Mouse (Mus musculus): ENCODE results near the gene Pip4k2a. TPM values are rescaled to one million over a fixed set of nuclear protein-coding genes. Genes with fewer than 3 reads are reported as not detected.

The Pip4k2a gene
- polyA plus RNA-seq, 1 experiment from 2014 or later = 10.7 TPM

GRCm38 (mm10) chr2:18930318-18931060 lies 67.4 kb downstream of the Pip4k2a start:
- Histone ChIP-seq H3K9ac (no peak overlapping the region), H3K9me3 (no peaks in the 10 kb centered on the region), H3K27ac (no peak overlapping the region), H3K27me3 (replicated peaks) (no peaks in the 10 kb centered on the region), H3K4me1 (peaks cover 7% of the 10 kb centered on the region), H3K4me3 (no peak overlapping the region), H3K4me2 (no peak overlapping the region), H3K36me3 (replicated peaks) (no peaks in the 10 kb centered on the region)
- no peak for ATAC-seq (replicated peaks)
- WGBS = 83% methylated on average over 13 of the region's 13 CpGs

DNA sequence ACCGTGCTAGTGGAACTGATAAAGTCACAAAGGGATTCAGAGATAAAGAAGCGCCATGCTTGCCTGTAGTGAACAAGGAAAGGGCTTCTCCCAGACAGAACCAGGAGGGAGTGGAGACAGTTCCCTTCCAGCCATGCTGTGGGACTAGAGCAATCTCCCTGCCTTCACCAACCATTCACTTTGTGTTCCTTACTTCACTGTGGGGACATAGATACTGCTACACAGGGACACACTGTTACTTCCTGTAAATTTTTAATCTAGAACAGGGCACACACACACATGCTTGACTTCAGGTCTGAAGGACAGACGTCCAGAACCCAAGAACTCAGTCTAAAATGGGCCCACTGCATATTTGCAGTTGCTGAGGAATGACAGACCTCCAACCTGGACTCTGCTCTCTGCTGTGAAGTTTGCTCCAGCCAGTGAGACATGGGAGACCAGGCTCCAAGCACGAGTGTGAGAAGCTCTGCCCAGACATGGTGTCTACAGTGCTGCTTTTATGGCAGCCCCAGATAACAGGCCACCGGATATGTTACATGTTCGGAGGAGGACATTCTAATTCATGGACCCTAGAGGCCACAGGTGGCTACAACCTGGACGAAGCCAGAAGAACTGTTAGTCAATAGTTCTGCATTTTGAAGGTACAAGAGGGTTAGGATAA lies 69.2 kb downstream of the Pip4k2a start:
- Histone ChIP-seq H3K4me1 (peaks cover 6% of the 10 kb centered on the region), H3K9ac (no peak overlapping the region), H3K27ac (no peak overlapping the region), H3K4me2 (no peak overlapping the region), H3K36me3 (replicated peaks) (no peaks in the 10 kb centered on the region), H3K9me3 (no peaks in the 10 kb centered on the region), H3K27me3 (replicated peaks) (no peaks in the 10 kb centered on the region), H3K4me3 (no peak overlapping the region)
- no peak for ATAC-seq (replicated peaks)
- 86% methylated on average over 7 of the region's 7 CpGs for WGBS

DNA sequence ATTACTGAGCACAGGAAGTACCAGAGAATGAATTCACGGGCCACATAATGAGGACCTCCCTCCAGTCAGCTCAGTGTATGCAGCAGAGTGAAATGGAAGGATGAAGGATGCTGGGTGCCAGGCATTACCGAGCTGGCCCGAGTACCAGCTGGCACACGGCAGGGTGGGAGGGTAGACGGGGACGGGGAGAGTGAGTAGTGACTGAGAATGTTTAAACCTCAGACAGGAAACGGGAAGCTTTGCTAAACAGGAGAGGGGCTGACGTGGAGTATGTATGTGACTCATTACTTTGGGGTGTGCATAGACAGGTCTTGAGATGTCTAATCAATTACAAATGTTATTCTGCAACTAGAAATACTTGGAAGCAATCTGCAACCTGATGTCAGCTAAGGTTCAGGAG lies 69.7 kb downstream of the Pip4k2a start:
- ATAC-seq (replicated peaks) = no peak
- no peak overlapping the region for H3K9ac ChIP-seq
- no peaks in the 10 kb centered on the region for H3K36me3 ChIP-seq (replicated peaks)
- no peak overlapping the region for H3K4me3 ChIP-seq
- peaks cover under 1% of the 10 kb centered on the region; the same call in 1 of the 2 replicates for H3K4me1 ChIP-seq
- WGBS = 78% methylated on average over 8 of the region's 8 CpGs
- no peak overlapping the region for H3K4me2 ChIP-seq
- no peaks in the 10 kb centered on the region for H3K27me3 ChIP-seq (replicated peaks)
- H3K27ac ChIP-seq = no peak overlapping the region
- no peaks in the 10 kb centered on the region for H3K9me3 ChIP-seq

- no peak overlapping the region for H3K9ac ChIP-seq
- H3K4me2 ChIP-seq = no peak overlapping the region
- no peak for ATAC-seq (replicated peaks)
- no peaks in the 10 kb centered on the region for H3K36me3 ChIP-seq (replicated peaks)
- WGBS = 55% methylated on average over 17 of the region's 17 CpGs
- H3K4me1 ChIP-seq = no peaks in the 10 kb centered on the region; the same call in 1 of the 2 replicates
- H3K4me3 ChIP-seq = no peak overlapping the region
- no peaks in the 10 kb centered on the region for H3K9me3 ChIP-seq
- H3K27me3 ChIP-seq (replicated peaks) = no peaks in the 10 kb centered on the region
- H3K27ac ChIP-seq = no peak overlapping the region
These were observed 73.9 kb downstream of the Pip4k2a start for GRCm38 (mm10) chr2:18923806-18924595.

- no peaks in the 10 kb centered on the region for H3K36me3 ChIP-seq (replicated peaks)
- no peak overlapping the region for H3K27ac ChIP-seq
- 77% methylated on average over 9 of the region's 9 CpGs for WGBS
- H3K4me1 ChIP-seq = no peaks in the 10 kb centered on the region; the same call in 1 of the 2 replicates
- H3K4me2 ChIP-seq = no peak overlapping the region
- H3K9me3 ChIP-seq = no peaks in the 10 kb centered on the region
- H3K4me3 ChIP-seq = no peak overlapping the region
- no peak overlapping the region for H3K9ac ChIP-seq
- ATAC-seq (replicated peaks) = no peak
- no peaks in the 10 kb centered on the region for H3K27me3 ChIP-seq (replicated peaks)
These were observed 74.8 kb downstream of the Pip4k2a start for GRCm38 (mm10) chr2:18923098-18923649.

DNA sequence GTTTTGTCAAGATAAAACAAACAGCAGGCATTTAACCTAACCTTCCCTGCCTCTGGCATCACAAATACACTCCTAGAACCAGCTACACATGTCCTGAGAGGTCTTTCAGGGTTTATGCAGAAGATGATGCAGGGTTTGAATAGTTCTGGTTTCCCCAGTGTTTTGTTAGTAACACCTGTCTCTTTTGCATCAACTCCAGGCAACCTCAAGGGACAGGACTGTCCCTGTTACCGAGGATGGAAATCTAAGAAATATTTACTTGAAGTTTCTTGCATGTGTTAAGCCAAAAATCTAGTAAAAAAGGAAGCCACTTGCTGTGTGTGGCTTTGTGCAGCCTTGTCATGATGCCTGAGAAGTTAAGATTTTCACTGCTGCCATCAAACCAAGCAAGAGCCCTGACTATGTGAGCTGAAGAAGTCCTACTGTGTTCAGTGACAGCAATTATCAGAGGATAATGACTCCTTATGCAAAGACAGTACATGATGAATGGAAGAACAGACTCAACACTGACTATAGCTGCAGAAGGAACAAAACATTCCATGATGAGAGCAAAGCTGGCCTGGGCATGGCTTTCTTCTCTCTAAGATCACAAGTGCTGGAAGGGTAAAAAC lies 76.3 kb downstream of the Pip4k2a start:
- no peak for ATAC-seq (replicated peaks)

DNA sequence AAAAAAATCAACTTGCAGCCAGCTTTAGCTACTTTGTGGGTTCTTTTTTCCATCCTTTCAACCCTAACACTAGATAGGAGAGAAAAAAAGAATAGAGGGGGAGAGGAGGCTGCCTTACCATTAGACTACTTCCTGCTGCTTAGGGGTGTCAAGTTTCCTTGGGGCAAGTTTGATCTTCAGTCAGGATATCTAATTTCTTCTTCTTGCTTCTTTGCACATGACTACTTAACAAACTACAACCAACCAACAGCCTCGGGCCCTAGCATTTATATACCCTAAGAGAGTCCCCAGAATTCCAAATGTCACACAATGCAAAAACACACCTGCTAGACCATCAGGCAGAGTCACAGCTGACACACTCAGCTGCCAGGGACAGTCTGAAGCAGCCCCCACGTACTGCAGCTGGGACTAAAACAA lies 77.5 kb downstream of the Pip4k2a start:
- H3K36me3 ChIP-seq (replicated peaks) = no peaks in the 10 kb centered on the region
- H3K9me3 ChIP-seq = no peaks in the 10 kb centered on the region
- peaks cover 4% of the 10 kb centered on the region for H3K4me1 ChIP-seq
- H3K9ac ChIP-seq = no peak overlapping the region
- H3K27ac ChIP-seq = no peak overlapping the region
- no peak overlapping the region for H3K4me2 ChIP-seq
- H3K27me3 ChIP-seq (replicated peaks) = no peaks in the 10 kb centered on the region
- no peak for ATAC-seq (replicated peaks)
- H3K4me3 ChIP-seq = no peak overlapping the region
- WGBS = 48% methylated on average over 2 of the region's 2 CpGs

More for the DNA sequence above, 76.3 kb downstream of the Pip4k2a start:
- 60% methylated on average over 1 of the region's 1 CpGs for WGBS
- Histone ChIP-seq H3K4me2 (no peak overlapping the region), H3K27ac (no peak overlapping the region), H3K9me3 (no peaks in the 10 kb centered on the region), H3K9ac (no peak overlapping the region), H3K4me3 (no peak overlapping the region), H3K36me3 (replicated peaks) (no peaks in the 10 kb centered on the region), H3K27me3 (replicated peaks) (no peaks in the 10 kb centered on the region), H3K4me1 (peaks cover under 1% of the 10 kb centered on the region; the same call in 1 of the 2 replicates)

DNA sequence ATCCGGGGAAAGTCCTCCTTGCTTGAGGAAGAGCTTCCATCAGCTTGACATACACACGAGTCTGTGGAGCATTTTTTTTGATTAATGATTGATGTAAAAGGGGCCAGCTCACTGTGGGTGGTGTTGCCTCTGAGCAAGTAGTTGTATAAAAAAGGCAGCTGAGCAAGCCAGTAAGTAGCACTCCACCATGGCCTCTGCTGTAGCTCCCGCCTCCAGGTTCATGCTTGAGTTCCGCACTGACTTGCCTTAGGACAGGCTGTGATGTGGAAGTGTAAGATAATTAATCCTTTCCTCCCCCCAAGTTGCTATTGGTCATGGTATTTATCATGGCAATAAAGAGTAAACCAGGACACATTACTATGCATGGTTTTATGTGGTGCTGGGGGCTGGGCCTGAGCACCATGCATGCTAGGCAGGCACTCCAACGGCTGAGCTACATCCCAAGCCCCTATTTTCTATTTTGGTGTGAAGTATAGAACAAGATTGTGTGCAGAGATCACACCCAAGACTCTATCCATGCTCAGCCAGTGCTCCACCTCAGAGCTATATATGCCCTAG lies 78.0 kb downstream of the Pip4k2a start:
- Histone ChIP-seq H3K9me3 (no peaks in the 10 kb centered on the region), H3K4me3 (no peak overlapping the region), H3K36me3 (replicated peaks) (no peaks in the 10 kb centered on the region), H3K4me2 (no peak overlapping the region), H3K9ac (no peak overlapping the region), H3K4me1 (peaks cover 4% of the 10 kb centered on the region), H3K27me3 (replicated peaks) (no peaks in the 10 kb centered on the region), H3K27ac (no peak overlapping the region)
- WGBS = 59% methylated on average over 5 of the region's 5 CpGs
- ATAC-seq (replicated peaks) = no peak

- ATAC-seq (replicated peaks) = no peak
- Histone ChIP-seq H3K4me2 (no peak overlapping the region), H3K4me3 (no peak overlapping the region), H3K27me3 (replicated peaks) (no peaks in the 10 kb centered on the region), H3K9me3 (no peaks in the 10 kb centered on the region), H3K36me3 (replicated peaks) (no peaks in the 10 kb centered on the region), H3K9ac (no peak overlapping the region), H3K27ac (no peak overlapping the region), H3K4me1 (peaks cover 4% of the 10 kb centered on the region)
- 92% methylated on average over 2 of the region's 2 CpGs for WGBS
These were observed 80.1 kb downstream of the Pip4k2a start for GRCm38 (mm10) chr2:18917838-18918237.

DNA sequence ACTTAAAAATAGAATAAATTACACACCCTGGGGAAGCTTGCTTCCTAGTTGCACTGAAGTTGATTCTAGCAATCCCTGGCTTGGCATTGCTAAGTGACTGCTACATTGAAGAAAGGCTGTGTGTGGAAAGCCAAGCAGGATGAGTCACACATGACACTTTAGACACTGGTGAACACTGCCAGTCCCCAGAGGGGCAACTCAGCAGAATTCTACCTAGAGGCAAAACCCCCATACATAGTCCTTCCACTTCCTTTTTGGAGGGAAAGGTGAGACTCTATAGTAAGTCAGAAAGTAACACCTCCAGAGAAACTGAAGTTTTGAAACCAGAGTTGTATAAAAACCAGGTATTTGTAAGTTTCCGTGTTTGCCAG lies 80.6 kb downstream of the Pip4k2a start:
- Histone ChIP-seq H3K27ac (no peak overlapping the region), H3K4me1 (peaks cover 4% of the 10 kb centered on the region), H3K9ac (no peak overlapping the region), H3K9me3 (no peaks in the 10 kb centered on the region), H3K4me3 (no peak overlapping the region), H3K4me2 (no peak overlapping the region), H3K36me3 (replicated peaks) (no peaks in the 10 kb centered on the region), H3K27me3 (replicated peaks) (no peaks in the 10 kb centered on the region)
- WGBS = 91% methylated on average over 1 of the region's 1 CpGs
- no peak for ATAC-seq (replicated peaks)

GRCm38 (mm10) chr2:18916615-18917379 lies 81.1 kb downstream of the Pip4k2a start:
- no peak; the same call in 1 of the 2 replicates for ATAC-seq (replicated peaks)
- 58% methylated on average over 14 of the region's 14 CpGs for WGBS
- no peak overlapping the region for H3K4me2 ChIP-seq
- H3K36me3 ChIP-seq (replicated peaks) = no peaks in the 10 kb centered on the region
- peaks cover 4% of the 10 kb centered on the region for H3K4me1 ChIP-seq
- no peak overlapping the region for H3K4me3 ChIP-seq
- H3K9ac ChIP-seq = no peak overlapping the region
- H3K9me3 ChIP-seq = no peaks in the 10 kb centered on the region
- H3K27ac ChIP-seq = no peak overlapping the region
- H3K27me3 ChIP-seq (replicated peaks) = no peaks in the 10 kb centered on the region
